Mouse (Mus musculus): Measurements from ENCODE around the gene Hoxd9. TPM values are rescaled to one million over a fixed set of nuclear protein-coding genes. Genes with fewer than 3 reads are reported as not detected.

Gene Hoxd9
- polyA plus RNA-seq, 1 experiment from 2014 or later, result 67.0 TPM

DNA sequence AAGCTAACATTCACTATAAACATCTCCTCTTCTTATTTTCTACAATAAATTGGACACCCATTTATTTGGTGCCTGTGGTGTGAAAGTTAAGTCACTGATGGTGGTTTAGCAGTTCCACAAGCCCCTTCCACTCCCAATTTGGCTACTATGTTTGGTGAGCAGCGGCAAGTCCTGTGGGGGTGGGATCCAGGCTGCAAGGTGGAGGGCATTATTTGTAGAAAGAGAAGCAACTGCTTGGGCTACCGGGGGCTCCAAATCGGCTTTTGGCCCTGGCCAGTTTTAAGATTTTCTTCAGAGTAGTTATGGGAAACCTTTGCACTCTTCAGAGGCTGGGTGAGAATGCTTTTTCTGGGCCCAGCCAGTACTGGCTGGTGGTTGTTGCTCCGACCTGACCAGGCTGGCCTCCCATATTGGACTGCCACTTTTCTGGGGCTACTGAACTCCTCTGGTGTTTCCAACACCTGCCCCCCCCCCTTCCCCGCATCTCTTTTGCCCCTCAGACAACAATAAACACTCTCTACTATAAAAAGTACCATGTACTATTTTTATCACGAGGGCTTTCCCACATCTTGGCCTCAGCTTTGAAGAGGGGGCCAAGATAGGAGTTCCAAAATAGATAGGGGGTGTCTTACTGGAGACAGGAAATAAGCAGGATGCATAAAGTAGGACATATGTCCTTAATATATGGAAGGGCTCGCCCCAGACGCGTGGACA is 34.4 kb downstream of the Hoxd9 start:
- no peaks in the 10 kb centered on the region for H3K9me3 ChIP-seq (replicated peaks; ENCODE audit: low read length)
- 0 out of 2 replicates have a peak, but pooled peaks cover 4% of the 10 kb centered on the region for H3K36me3 ChIP-seq (ENCODE audit: insufficient read depth, low read length)
- no peak overlapping the region for H3K4me3 ChIP-seq (replicated peaks; ENCODE audit: low read depth, low read length)
- peak overlapping the region; percentile 68 for H3K4me2 ChIP-seq (ENCODE audit: low read length)
- DNase-seq (ENCODE audit: low spot score) (no peak), ATAC-seq (replicated peaks; ENCODE audit: low FRiP score, low read depth) (no peak)
- H3K4me1 ChIP-seq (replicated peaks; ENCODE audit: insufficient read depth, low read length), result peaks cover 32% of the 10 kb centered on the region
- peak overlapping the region; percentile 58 for H3K9ac ChIP-seq (ENCODE audit: low read depth, low read length)
- H3K27me3 ChIP-seq (ENCODE audit: insufficient read depth, low read length), result no peaks in the 10 kb centered on the region
- WGBS, result 36% methylated on average over 9 of the region's 9 CpGs
- TF ChIP-seq CTCF (IDR thresholded peaks at IDR 0.05; ENCODE audit: low read depth), result no peak
- peak overlapping the region; percentile 32; the same call in 1 of the 2 replicates for H3K27ac ChIP-seq

DNA sequence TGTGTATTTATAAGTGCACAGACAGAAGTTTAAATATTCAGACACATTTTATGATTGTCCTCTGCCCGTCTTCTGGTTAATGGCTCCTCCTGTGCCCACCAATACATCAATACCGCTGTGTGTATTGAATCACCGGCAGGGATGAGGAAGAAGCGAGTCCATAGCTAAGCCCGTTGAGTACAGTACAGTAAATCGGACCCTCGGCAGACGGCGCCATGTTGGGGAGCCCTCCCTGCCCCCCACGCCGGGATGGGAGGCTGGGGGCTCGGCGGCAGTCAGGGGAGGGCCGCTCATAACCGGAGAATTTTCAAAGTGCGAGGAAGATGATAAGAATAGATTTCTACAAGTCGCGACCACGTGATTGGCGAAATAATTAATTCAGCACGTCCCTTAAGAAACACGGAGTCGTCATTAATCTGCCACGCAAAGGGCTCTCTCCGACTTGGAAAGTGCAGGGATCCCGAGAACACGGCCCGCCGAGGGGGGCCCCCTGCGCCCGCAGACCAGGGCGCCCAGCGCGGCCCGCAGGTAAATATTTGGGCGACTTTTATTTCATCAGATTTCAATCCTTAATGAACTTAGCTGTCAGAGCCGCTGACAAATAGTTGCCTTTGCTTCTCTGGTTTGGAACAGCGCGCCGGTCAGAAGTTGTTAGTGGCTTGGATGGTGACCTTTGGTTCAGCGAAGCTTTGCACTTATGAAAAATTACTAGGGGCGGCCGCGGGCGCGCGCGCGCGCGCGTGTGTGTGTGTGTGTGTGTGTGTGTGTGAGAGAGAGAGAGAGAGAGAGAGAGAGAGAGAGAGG is 35.2 kb downstream of the Hoxd9 start:
- peak overlapping the region; percentile 32 for H3K27ac ChIP-seq
- H3K27me3 ChIP-seq (ENCODE audit: insufficient read depth, low read length), result no peaks in the 10 kb centered on the region
- H3K36me3 ChIP-seq (ENCODE audit: insufficient read depth, low read length), result 0 out of 2 replicates have a peak, but pooled peaks cover 4% of the 10 kb centered on the region
- H3K4me3 ChIP-seq (replicated peaks; ENCODE audit: low read depth, low read length), result peak overlapping the region; percentile 33
- H3K9ac ChIP-seq (ENCODE audit: low read depth, low read length), result peak overlapping the region; percentile 58
- H3K4me2 ChIP-seq (ENCODE audit: low read length), result peak overlapping the region; percentile 68
- no peak for TF ChIP-seq CTCF (IDR thresholded peaks at IDR 0.05; ENCODE audit: low read depth)
- peaks cover 34% of the 10 kb centered on the region for H3K4me1 ChIP-seq (replicated peaks; ENCODE audit: insufficient read depth, low read length)
- ATAC-seq (replicated peaks; ENCODE audit: low FRiP score, low read depth) (no peak), DNase-seq (ENCODE audit: low spot score) (no peak)
- WGBS, result 4% methylated on average over 52 of the region's 52 CpGs
- no peaks in the 10 kb centered on the region for H3K9me3 ChIP-seq (replicated peaks; ENCODE audit: low read length)

DNA sequence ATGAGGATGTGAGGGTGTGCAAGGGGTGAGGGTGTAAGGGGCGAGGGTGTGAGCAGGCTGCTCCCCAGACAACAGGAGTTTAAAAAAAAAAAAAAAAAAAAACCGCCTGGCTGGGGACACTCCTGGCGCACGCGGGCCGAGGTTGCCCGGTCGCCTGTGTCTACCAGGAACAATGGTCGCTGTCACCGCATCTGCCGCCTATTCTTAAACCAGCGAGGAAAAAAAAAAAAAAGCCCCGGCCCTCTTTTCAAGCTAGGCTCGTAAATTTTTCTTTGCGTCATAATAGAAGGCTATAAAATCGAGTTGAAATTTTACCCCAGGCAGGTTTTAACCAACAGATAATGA is 35.8 kb downstream of the Hoxd9 start:
- H3K4me3 ChIP-seq (replicated peaks; ENCODE audit: low read depth, low read length), result peak overlapping the region; percentile 33
- 0 out of 2 replicates have a peak, but pooled peaks cover 3% of the 10 kb centered on the region for H3K36me3 ChIP-seq (ENCODE audit: insufficient read depth, low read length)
- no peaks in the 10 kb centered on the region for H3K27me3 ChIP-seq (ENCODE audit: insufficient read depth, low read length)
- H3K9me3 ChIP-seq (replicated peaks; ENCODE audit: low read length), result no peaks in the 10 kb centered on the region
- H3K27ac ChIP-seq, result 0 out of 2 replicates have a peak overlapping the region, but pooled peaks have one; percentile 37
- H3K9ac ChIP-seq (ENCODE audit: low read depth, low read length), result peak overlapping the region; percentile 58; the same call in 1 of the 2 replicates
- H3K4me1 ChIP-seq (replicated peaks; ENCODE audit: insufficient read depth, low read length), result peaks cover 39% of the 10 kb centered on the region
- WGBS, result 5% methylated on average over 16 of the region's 16 CpGs
- DNase-seq (ENCODE audit: low spot score), result no peak
- H3K4me2 ChIP-seq (ENCODE audit: low read length), result peak overlapping the region; percentile 68
- no peak for ATAC-seq (replicated peaks; ENCODE audit: low FRiP score, low read depth)
- TF ChIP-seq CTCF (IDR thresholded peaks at IDR 0.05; ENCODE audit: low read depth), result no peak

DNA sequence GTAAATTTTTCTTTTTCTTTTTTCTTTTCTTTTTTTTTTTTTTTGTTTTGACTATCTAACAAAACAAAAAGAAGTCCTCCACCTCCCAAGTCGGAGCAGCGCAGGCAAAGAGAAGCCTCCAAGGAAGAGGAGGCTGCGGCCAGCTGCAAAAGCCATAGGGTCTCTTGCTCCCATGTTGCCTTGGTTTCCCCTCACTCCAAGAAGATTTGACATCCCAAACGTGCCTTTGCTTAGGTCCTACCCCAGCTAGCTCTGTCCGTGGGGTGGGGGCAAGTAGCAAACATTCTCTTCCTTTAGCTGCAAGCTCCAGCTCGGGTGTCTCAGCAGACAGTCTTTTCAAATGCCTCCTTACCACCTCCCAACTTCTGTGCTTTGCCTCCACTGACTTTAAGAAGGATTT is 36.2 kb downstream of the Hoxd9 start:
- H3K9ac ChIP-seq (ENCODE audit: low read depth, low read length), result peak overlapping the region; percentile 58; the same call in 1 of the 2 replicates

DNA sequence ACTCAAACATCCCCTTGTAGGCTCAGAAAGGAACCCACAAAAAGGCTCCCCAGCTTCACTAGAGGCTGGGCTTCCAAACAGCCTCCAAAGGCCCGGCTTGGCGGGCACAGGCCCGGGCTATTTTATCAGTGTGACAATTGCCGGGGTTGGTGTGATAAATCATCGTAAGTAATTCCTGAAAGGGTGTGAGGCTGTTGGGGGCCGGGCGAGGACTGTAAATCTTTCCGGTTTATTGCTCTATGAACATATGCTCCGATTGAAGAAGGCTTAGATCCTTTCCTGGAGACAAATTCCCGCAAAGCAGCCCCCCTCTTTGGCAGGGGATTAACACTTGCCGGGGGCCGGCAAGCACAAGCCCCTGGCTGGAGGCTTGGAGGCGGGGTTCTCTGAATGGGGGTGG is 36.9 kb downstream of the Hoxd9 start:
- peak overlapping the region; percentile 51; the same call in 1 of the 2 replicates for H3K27ac ChIP-seq
- DNase-seq (ENCODE audit: low spot score) (peak; percentile 74), ATAC-seq (replicated peaks; ENCODE audit: low FRiP score, low read depth) (no peak)
- TF ChIP-seq CTCF (IDR thresholded peaks at IDR 0.05; ENCODE audit: low read depth), result no peak
- H3K4me2 ChIP-seq (ENCODE audit: low read length), result peak overlapping the region; percentile 86
- H3K4me3 ChIP-seq (replicated peaks; ENCODE audit: low read depth, low read length), result no peak overlapping the region
- 24% methylated on average over 13 of the region's 13 CpGs for WGBS
- 0 out of 2 replicates have a peak overlapping the region, but pooled peaks have one; percentile 46 for H3K9ac ChIP-seq (ENCODE audit: low read depth, low read length)
- no peaks in the 10 kb centered on the region for H3K36me3 ChIP-seq (ENCODE audit: insufficient read depth, low read length)
- H3K4me1 ChIP-seq (replicated peaks; ENCODE audit: insufficient read depth, low read length), result peaks cover 51% of the 10 kb centered on the region
- H3K9me3 ChIP-seq (replicated peaks; ENCODE audit: low read length), result no peaks in the 10 kb centered on the region
- no peaks in the 10 kb centered on the region for H3K27me3 ChIP-seq (ENCODE audit: insufficient read depth, low read length)

More for the DNA sequence above, 36.2 kb downstream of the Hoxd9 start:
- ATAC-seq (replicated peaks; ENCODE audit: low FRiP score, low read depth) (no peak), DNase-seq (ENCODE audit: low spot score) (no peak)
- TF ChIP-seq CTCF (IDR thresholded peaks at IDR 0.05; ENCODE audit: low read depth), result no peak
- peaks cover 44% of the 10 kb centered on the region for H3K4me1 ChIP-seq (replicated peaks; ENCODE audit: insufficient read depth, low read length)
- H3K4me3 ChIP-seq (replicated peaks; ENCODE audit: low read depth, low read length), result peak overlapping the region; percentile 33; the same call in 1 of the 2 replicates
- 31% methylated on average over 6 of the region's 6 CpGs for WGBS
- no peaks in the 10 kb centered on the region for H3K36me3 ChIP-seq (ENCODE audit: insufficient read depth, low read length)
- H3K9me3 ChIP-seq (replicated peaks; ENCODE audit: low read length), result no peaks in the 10 kb centered on the region
- H3K27ac ChIP-seq, result 0 out of 2 replicates have a peak overlapping the region, but pooled peaks have one; percentile 37
- H3K4me2 ChIP-seq (ENCODE audit: low read length), result peak overlapping the region; percentile 68
- no peaks in the 10 kb centered on the region for H3K27me3 ChIP-seq (ENCODE audit: insufficient read depth, low read length)
